Mouse (Mus musculus) thymus, adult 2 months (tissue): ENCODE measurements around the gene Ube2k. TPM values are rescaled to one million over a fixed set of nuclear protein-coding genes. Genes with fewer than 3 reads are reported as not detected.
"Not testable (repeated sequence)": the region's sequence is repeated elsewhere in the genome, so short reads cannot be mapped to it uniquely, and the experiment has no call there.

Experiments
- DNase-seq: peaks from one replicate; pipeline ENCODE4 v3.0.0; 2021
- H3K27ac ChIP-seq: fragments of 200-500 bp; 2 replicates; pipeline ENCODE4 v1.5.1; 2012; ENCODE audit warnings: low read length, control low read depth; ENCODE audit not compliant: control insufficient read depth, insufficient read depth
- H3K27me3 ChIP-seq: fragments of 200-500 bp; 2 replicates; pipeline ENCODE4 v1.6.1; 2012; ENCODE audit warnings: mild to moderate bottlenecking, low read length, moderate library complexity, mixed read lengths; ENCODE audit not compliant: control insufficient read depth, insufficient read depth
- H3K36me3 ChIP-seq: fragments of 200-500 bp; 2 replicates; pipeline ENCODE4 v1.6.1; 2012; ENCODE audit warnings: mild to moderate bottlenecking, low read length, moderate library complexity; ENCODE audit not compliant: control insufficient read depth, insufficient read depth
- H3K4me1 ChIP-seq: fragments of 200-500 bp; replicated peaks from 2 replicates; pipeline ENCODE4 v1.6.1; 2012; ENCODE audit warnings: low read length; ENCODE audit not compliant: control insufficient read depth, insufficient read depth
- H3K4me3 ChIP-seq: fragments of 200-500 bp; 2 replicates; pipeline ENCODE4 v1.5.1; 2012; ENCODE audit warnings: mild to moderate bottlenecking, low read length, control low read depth, moderate library complexity; ENCODE audit not compliant: control insufficient read depth, insufficient read depth
- CTCF ChIP-seq: fragments of 200-500 bp; IDR thresholded peaks from 2 replicates; pipeline ENCODE4 v1.5.1; 2012; ENCODE audit warnings: mild to moderate bottlenecking, control low read depth, low read length, moderate library complexity, borderline replicate concordance; ENCODE audit not compliant: control insufficient read depth, poor library complexity, insufficient read depth; ENCODE audit errors: extremely low read depth
- POLR2A ChIP-seq: fragments of 200-500 bp; IDR thresholded peaks from 2 replicates; pipeline ENCODE4 v1.6.1; 2012; ENCODE audit warnings: mild to moderate bottlenecking, low read length, control low read depth, moderate library complexity; ENCODE audit not compliant: control insufficient read depth, poor library complexity, insufficient read depth; ENCODE audit errors: extremely low read depth
- WGBS: fragments of 180-500 bp; shearing (Covaris S2); methylation state at CpG from one replicate; pipeline ENCODE4 v1.1.7; 2018; 5-methylcytosine and 5-hydroxymethylcytosine counted together
- polyA plus RNA-seq: library from polyadenylated mRNA; depleted of rRNA; stranded (reverse); fragments of >200 nt; gene quantifications from 2 replicates; pipeline ENCODE4 v1.2.3, GENCODE M21; 2012

Gene Ube2k
- polyA plus RNA-seq, 1 experiment, result 21.7 TPM

GRCm38 (mm10) chr5:65524831-65525230 lies 12.2 kb upstream of the Ube2k start:
- TF ChIP-seq POLR2A, result no peak
- no peak for TF ChIP-seq CTCF
- 91% methylated on average over 4 of the region's 4 CpGs for WGBS
- Histone ChIP-seq H3K27me3 (no peaks in the 10 kb centered on the region), H3K4me3 (no peak overlapping the region), H3K27ac (no peak overlapping the region), H3K4me1 (no peaks in the 10 kb centered on the region), H3K36me3 (no peaks in the 10 kb centered on the region)
- DNase-seq, result no peak

- H3K36me3 ChIP-seq, result no peaks in the 10 kb centered on the region
- no peak overlapping the region for H3K27ac ChIP-seq
- TF ChIP-seq CTCF (no peak), POLR2A (no peak)
- DNase-seq, result peak; percentile 12
- H3K27me3 ChIP-seq, result no peaks in the 10 kb centered on the region
- no peak overlapping the region for H3K4me3 ChIP-seq
- 83% methylated on average over 8 of the region's 8 CpGs for WGBS
- H3K4me1 ChIP-seq, result no peaks in the 10 kb centered on the region
Observed at GRCm38 (mm10) chr5:65525674-65526443, 11.2 kb upstream of the Ube2k start.

GRCm38 (mm10) chr5:65531283-65531682 lies 5.8 kb upstream of the Ube2k start:
- 94% methylated on average over 3 of the region's 3 CpGs for WGBS
- H3K36me3 ChIP-seq, result no peaks in the 10 kb centered on the region
- no peak for DNase-seq
- no peak for TF ChIP-seq CTCF
- no peak for TF ChIP-seq POLR2A
- no peak overlapping the region for H3K27ac ChIP-seq
- peaks cover under 1% of the 10 kb centered on the region; the same call in 1 of the 2 replicates for H3K4me1 ChIP-seq
- H3K27me3 ChIP-seq, result no peaks in the 10 kb centered on the region
- H3K4me3 ChIP-seq, result no peak overlapping the region

GRCm38 (mm10) chr5:65534496-65534895 lies 2.5 kb upstream of the Ube2k start:
- TF ChIP-seq CTCF (no peak), POLR2A (no peak)
- no peaks in the 10 kb centered on the region for H3K27me3 ChIP-seq
- WGBS, result 93% methylated on average over 4 of the region's 4 CpGs
- H3K27ac ChIP-seq, result no peak overlapping the region
- DNase-seq, result no peak
- no peaks in the 10 kb centered on the region for H3K36me3 ChIP-seq
- H3K4me3 ChIP-seq, result no peak overlapping the region
- peaks cover 4% of the 10 kb centered on the region for H3K4me1 ChIP-seq

- WGBS, result 45% methylated on average over 5 of the region's 5 CpGs
- Histone ChIP-seq H3K27me3 (no peaks in the 10 kb centered on the region), H3K4me3 (no peak overlapping the region), H3K36me3 (no peaks in the 10 kb centered on the region), H3K4me1 (peaks cover 6% of the 10 kb centered on the region), H3K27ac (no peak overlapping the region)
- peak; percentile 50 for DNase-seq
- TF ChIP-seq CTCF, result no peak
- TF ChIP-seq POLR2A, result no peak
Observed at GRCm38 (mm10) chr5:65535457-65536067, 1.5 kb upstream of the Ube2k start.

- not testable (repeated sequence) for DNase-seq, H3K27me3 ChIP-seq, H3K4me3 ChIP-seq, H3K36me3 ChIP-seq, H3K4me1 ChIP-seq
- H3K27ac ChIP-seq, result peak overlapping the region; percentile 26
- 81% methylated on average over 10 of the region's 10 CpGs for WGBS
Observed at GRCm38 (mm10) chr5:65536068-65536465, 966 bp upstream of the Ube2k start.
